Mouse (Mus musculus) neural tube, embryonic 15.5 days (tissue): ENCODE measurements around the gene Gm11168. TPM values are rescaled to one million over a fixed set of nuclear protein-coding genes. Genes with fewer than 3 reads are reported as not detected.
"Not testable (repeated sequence)": the region's sequence is repeated elsewhere in the genome, so short reads cannot be mapped to it uniquely, and the experiment has no call there.

Experiments
- ATAC-seq: fragments of 200-750 bp; cut with Nextera tagmentation; 2 replicates; pipeline ENCODE4 v1.8.0; 2017; ENCODE audit warnings: mild to moderate bottlenecking, moderate TSS enrichment, moderate library complexity; ENCODE audit not compliant: low FRiP score
- H3K27ac ChIP-seq: fragments of 300-500 bp; sonication (generic); replicated peaks from 2 replicates; pipeline ENCODE4 v1.5.1; 2015; ENCODE audit warnings: mild to moderate bottlenecking, inconsistent platforms
- H3K27me3 ChIP-seq: fragments of 300-500 bp; sonication (generic); replicated peaks from 2 replicates; pipeline ENCODE4 v1.6.1; 2015; ENCODE audit warnings: inconsistent platforms
- H3K36me3 ChIP-seq: fragments of 300-500 bp; sonication (generic); 2 replicates; pipeline ENCODE4 v1.6.1; 2015; ENCODE audit warnings: inconsistent platforms
- H3K4me1 ChIP-seq: fragments of 300-500 bp; sonication (generic); 2 replicates; pipeline ENCODE4 v1.6.1; 2015; ENCODE audit warnings: inconsistent platforms
- H3K4me2 ChIP-seq: fragments of 300-500 bp; sonication (generic); 2 replicates; pipeline ENCODE4 v1.6.1; 2015; ENCODE audit warnings: inconsistent platforms, mild to moderate bottlenecking, moderate library complexity
- H3K4me3 ChIP-seq: fragments of 300-500 bp; sonication (generic); replicated peaks from 2 replicates; pipeline ENCODE4 v1.5.1; 2015; ENCODE audit warnings: mild to moderate bottlenecking, inconsistent platforms
- H3K9ac ChIP-seq: fragments of 300-500 bp; sonication (generic); replicated peaks from 2 replicates; pipeline ENCODE4 v1.6.1; 2015; ENCODE audit warnings: mild to moderate bottlenecking, inconsistent platforms
- H3K9me3 ChIP-seq: fragments of 300-500 bp; sonication (generic); replicated peaks from 2 replicates; pipeline ENCODE4 v1.6.1; 2016; ENCODE audit warnings: inconsistent platforms
- WGBS: fragments of 180-500 bp; shearing (Covaris S2); methylation state at CpG from one replicate; pipeline ENCODE4 v1.1.7; 2015; ENCODE audit warnings: mixed read lengths; 5-methylcytosine and 5-hydroxymethylcytosine counted together
- polyA plus RNA-seq: library from polyadenylated mRNA; unstranded; fragments of >200 nt; fragmentation: Nextera tagmentation; extraction: Ambion mirVana; gene quantifications from 2 replicates; pipeline ENCODE4 v1.2.1, GENCODE M21; 2015

Gm11168 gene
- polyA plus RNA-seq = not detected in 2 replicates

GRCm38 (mm10) chr9:3002794-3003396, at the start of gene Gm11168:
Gm11168 (plus strand) TSS chr9:3003346.
- not testable (repeated sequence) for H3K36me3 ChIP-seq, H3K9ac ChIP-seq, H3K4me1 ChIP-seq, ATAC-seq, H3K27me3 ChIP-seq, H3K9me3 ChIP-seq, H3K4me3 ChIP-seq, H3K27ac ChIP-seq, H3K4me2 ChIP-seq
- 73% methylated on average over 6 of the region's 14 CpGs for whole genome bisulfite sequencing

GRCm38 (mm10) chr9:3000445-3000972, 2.6 kb upstream of the Gm11168 start, which contains the start of gene Gm10722:
Gm10722 (plus strand) TSS chr9:3000922.
- H3K4me2 ChIP-seq, H3K9ac ChIP-seq, H3K27me3 ChIP-seq, H3K27ac ChIP-seq, H3K4me3 ChIP-seq, H3K36me3 ChIP-seq, ATAC-seq, H3K4me1 ChIP-seq, H3K9me3 ChIP-seq: not testable (repeated sequence)
- 74% methylated on average over 12 of the region's 12 CpGs for WGBS

- not testable (repeated sequence) for H3K9me3 ChIP-seq, H3K27me3 ChIP-seq, H3K27ac ChIP-seq, H3K4me1 ChIP-seq, H3K4me2 ChIP-seq, H3K9ac ChIP-seq, H3K4me3 ChIP-seq, H3K36me3 ChIP-seq, ATAC-seq
- WGBS = 67% methylated on average over 8 of the region's 8 CpGs
Observed at GRCm38 (mm10) chr9:3001006-3001405, 2.1 kb upstream of the Gm11168 start.

GRCm38 (mm10) chr9:3001948-3002659, 1.0 kb upstream of the Gm11168 start:
- not testable (repeated sequence) for H3K36me3 ChIP-seq, H3K4me1 ChIP-seq, H3K27me3 ChIP-seq, H3K27ac ChIP-seq, H3K4me2 ChIP-seq, H3K4me3 ChIP-seq, H3K9me3 ChIP-seq, H3K9ac ChIP-seq
- WGBS = 70% methylated on average over 9 of the region's 11 CpGs
- ATAC-seq = peak; percentile 84

GRCm38 (mm10) chr9:3006179-3006578, 3.0 kb downstream of the Gm11168 start:
- H3K27ac ChIP-seq, H3K4me1 ChIP-seq, H3K4me3 ChIP-seq, H3K4me2 ChIP-seq, H3K27me3 ChIP-seq, H3K9me3 ChIP-seq, H3K36me3 ChIP-seq, H3K9ac ChIP-seq, ATAC-seq: not testable (repeated sequence)
- 85% methylated on average over 1 of the region's 5 CpGs for WGBS

- H3K4me1 ChIP-seq, H3K4me2 ChIP-seq, H3K36me3 ChIP-seq, H3K4me3 ChIP-seq, H3K9me3 ChIP-seq, H3K27me3 ChIP-seq, H3K9ac ChIP-seq, H3K27ac ChIP-seq: not testable (repeated sequence)
- WGBS = 74% methylated on average over 8 of the region's 8 CpGs
- ATAC-seq = peak; percentile 83
Observed at GRCm38 (mm10) chr9:3006636-3007035, 3.5 kb downstream of the Gm11168 start.

- H3K9ac ChIP-seq, H3K27ac ChIP-seq, H3K4me2 ChIP-seq, H3K36me3 ChIP-seq, H3K27me3 ChIP-seq, H3K9me3 ChIP-seq, H3K4me1 ChIP-seq, H3K4me3 ChIP-seq: not testable (repeated sequence)
- 79% methylated on average over 8 of the region's 9 CpGs for WGBS
- peak; percentile 46; the same call in 1 of the 2 replicates for ATAC-seq
Observed at GRCm38 (mm10) chr9:3007272-3007671, 4.1 kb downstream of the Gm11168 start.

GRCm38 (mm10) chr9:3009331-3009730, 6.2 kb downstream of the Gm11168 start:
- 0 out of 2 replicates have a peak, but pooled peaks have one; percentile 42 for ATAC-seq
- H3K36me3 ChIP-seq, H3K9ac ChIP-seq, H3K9me3 ChIP-seq, H3K4me2 ChIP-seq, H3K27me3 ChIP-seq, H3K27ac ChIP-seq, H3K4me3 ChIP-seq, H3K4me1 ChIP-seq: not testable (repeated sequence)
- no CpG with 5 or more reads among the region's 5 CpGs for WGBS

- ATAC-seq, H3K9ac ChIP-seq: not testable (repeated sequence)
- 89% methylated on average over 3 of the region's 7 CpGs for WGBS
Observed at GRCm38 (mm10) chr9:3012054-3012621, 9.0 kb downstream of the Gm11168 start.

GRCm38 (mm10) chr9:3012733-3013279, 9.7 kb downstream of the Gm11168 start, which contains the start of gene Gm10721:
Gm10721 (plus strand) TSS chr9:3013140.
- WGBS = no CpG with 5 or more reads among the region's 11 CpGs
- not testable (repeated sequence) for H3K4me2 ChIP-seq, H3K9me3 ChIP-seq, H3K27ac ChIP-seq, H3K36me3 ChIP-seq, H3K4me1 ChIP-seq, H3K9ac ChIP-seq, H3K4me3 ChIP-seq, H3K27me3 ChIP-seq
- ATAC-seq = peak; percentile 63

More at GRCm38 (mm10) chr9:3012054-3012621, 9.0 kb downstream of the Gm11168 start:
- not testable (repeated sequence) for H3K4me2 ChIP-seq, H3K9me3 ChIP-seq, H3K27me3 ChIP-seq, H3K4me1 ChIP-seq, H3K27ac ChIP-seq, H3K36me3 ChIP-seq, H3K4me3 ChIP-seq

GRCm38 (mm10) chr9:3015354-3015753, 12.2 kb downstream of the Gm11168 start, which contains the start of gene Gm10720:
Gm10720 (plus strand) TSS chr9:3015654.
- not testable (repeated sequence) for H3K27ac ChIP-seq, H3K9ac ChIP-seq, H3K27me3 ChIP-seq, H3K9me3 ChIP-seq, H3K36me3 ChIP-seq, H3K4me3 ChIP-seq, ATAC-seq, H3K4me2 ChIP-seq, H3K4me1 ChIP-seq
- 70% methylated on average over 5 of the region's 9 CpGs for WGBS
